Mouse (Mus musculus) gastrocnemius, adult 2 months (tissue): ENCODE data around the gene Asl. TPM values are rescaled to one million over a fixed set of nuclear protein-coding genes. Genes with fewer than 3 reads are reported as not detected.

Experiments
- DNase-seq: peaks from one replicate; pipeline ENCODE4 v3.0.0; 2022
- H3K27ac ChIP-seq: fragments of 200-600 bp; 2 replicates; pipeline ENCODE4 v1.8.1; 2022; ENCODE audit warnings: mild to moderate bottlenecking
- H3K4me3 ChIP-seq: fragments of 200-600 bp; 2 replicates; pipeline ENCODE4 v1.8.1; 2022; ENCODE audit warnings: mild to moderate bottlenecking, moderate library complexity
- CTCF ChIP-seq: fragments of 200-600 bp; IDR thresholded peaks from 2 replicates; pipeline ENCODE4 v1.8.1; 2022; ENCODE audit warnings: antibody characterized with exemption, mild to moderate bottlenecking, moderate library complexity
- intact Hi-C: fragments of 180-260 bp; cut with DNase I; formaldehyde crosslinking; loops from one replicate; pipeline ENCODE4 v1.15.1; 2025
- total RNA-seq, 2 experiments: library from RNA; stranded (reverse); gene quantifications; 2 replicates each; pipeline ENCODE4 v1.2.3; 2021

The Asl gene
- total RNA-seq, 2 experiments from 2014 or later = 9.3 to 13.2 TPM

DNA sequence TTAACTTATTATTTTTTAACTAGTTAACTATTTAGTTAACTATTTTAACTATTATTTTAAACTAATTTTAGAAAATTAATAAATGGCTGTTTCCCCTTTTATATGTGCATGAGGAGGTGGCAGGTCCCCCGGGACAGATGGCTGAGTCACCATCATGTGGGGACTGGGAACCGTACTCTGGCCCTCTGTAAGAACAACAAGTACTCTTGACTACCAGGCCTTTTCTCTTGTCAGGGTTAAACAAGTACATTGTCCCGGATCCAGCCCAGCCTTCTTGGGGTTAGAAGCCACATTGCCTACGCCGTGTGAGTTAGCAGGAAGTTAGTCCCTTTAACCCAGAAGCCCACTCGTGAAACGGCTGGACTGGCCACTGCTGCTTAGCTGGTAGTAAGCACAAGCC is 34.1 kb downstream of the Asl start:
- TF ChIP-seq CTCF = no peak
- H3K27ac ChIP-seq = no peak overlapping the region
- no peak for DNase-seq
- intact Hi-C loops = loop anchor here (5.0 kb wide), 1 partner anchor 42 kb away; no protein-coding TSS in a partner anchor
- no peak overlapping the region for H3K4me3 ChIP-seq

DNA sequence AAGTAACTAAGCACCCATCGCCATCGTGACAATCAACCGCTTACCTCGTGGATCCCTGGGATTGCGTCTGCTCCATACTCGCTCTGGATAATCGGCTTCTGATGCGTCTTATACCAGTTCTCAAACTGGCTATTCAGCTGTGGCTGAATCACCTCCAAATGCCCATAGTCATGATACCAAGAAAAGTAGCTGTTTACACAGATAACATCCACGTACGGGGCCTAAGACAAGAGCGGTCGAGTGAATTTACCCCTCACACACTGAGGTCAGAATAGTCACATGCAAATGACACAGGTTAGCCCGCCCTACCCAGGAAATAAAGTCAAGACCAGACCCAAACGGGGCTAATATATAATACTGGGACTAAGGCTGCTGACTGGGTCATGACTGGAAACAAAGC is 35.7 kb downstream of the Asl start:
- TF ChIP-seq CTCF = no peak
- H3K4me3 ChIP-seq = no peak overlapping the region
- no peak overlapping the region for H3K27ac ChIP-seq
- intact Hi-C loops = no loop called here
- DNase-seq = no peak

DNA sequence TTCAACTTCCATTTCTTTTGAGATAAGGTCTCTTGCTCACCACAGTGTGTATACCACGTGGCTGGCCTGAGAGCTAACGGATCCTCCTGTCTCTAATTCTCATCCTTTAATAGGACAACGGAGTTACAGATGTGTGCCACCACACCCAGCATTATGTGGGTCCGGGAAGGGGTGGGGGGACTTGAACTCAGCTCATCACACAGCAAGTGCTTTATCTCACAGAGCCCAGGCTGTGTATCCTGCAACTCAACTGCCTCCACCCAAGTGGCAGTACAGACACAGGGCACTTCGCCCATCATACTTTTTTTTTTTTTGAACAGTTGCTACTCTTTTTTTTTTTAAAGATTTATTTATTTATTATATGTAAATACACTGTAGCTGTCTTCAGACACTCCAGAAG is 37.1 kb downstream of the Asl start:
- Histone ChIP-seq H3K4me3 (no peak overlapping the region), H3K27ac (no peak overlapping the region)
- DNase-seq = no peak
- intact Hi-C loops = no loop called here
- TF ChIP-seq CTCF = no peak

GRCm38 (mm10) chr5:129989376-129989775 is 39.7 kb downstream of the Asl start:
- no peak for TF ChIP-seq CTCF
- H3K4me3 ChIP-seq = no peak overlapping the region
- H3K27ac ChIP-seq = no peak overlapping the region
- DNase-seq = no peak
- intact Hi-C loops = no loop called here

DNA sequence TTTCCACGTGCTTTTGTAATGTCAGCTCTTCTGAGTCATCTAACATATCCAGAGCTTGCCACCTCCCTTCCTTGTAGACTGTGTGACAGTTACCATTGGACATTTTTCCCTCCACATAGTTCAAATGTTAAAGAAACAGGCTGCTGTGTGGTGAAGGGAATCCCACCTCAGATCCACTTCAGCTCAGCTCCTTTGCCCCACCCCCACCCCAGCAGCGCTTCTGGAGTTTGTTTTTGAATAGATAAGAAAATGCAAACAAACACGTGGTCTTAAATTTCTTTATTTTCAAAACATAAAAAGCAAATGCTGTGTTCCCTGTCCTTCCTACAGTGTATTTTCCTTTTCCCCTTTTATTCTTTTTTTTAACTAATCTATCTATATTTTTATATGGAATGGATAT is 48.8 kb downstream of the Asl start:
- Histone ChIP-seq H3K27ac (no peak overlapping the region), H3K4me3 (no peak overlapping the region)
- TF ChIP-seq CTCF = no peak
- intact Hi-C loops = no loop called here
- DNase-seq = no peak

DNA sequence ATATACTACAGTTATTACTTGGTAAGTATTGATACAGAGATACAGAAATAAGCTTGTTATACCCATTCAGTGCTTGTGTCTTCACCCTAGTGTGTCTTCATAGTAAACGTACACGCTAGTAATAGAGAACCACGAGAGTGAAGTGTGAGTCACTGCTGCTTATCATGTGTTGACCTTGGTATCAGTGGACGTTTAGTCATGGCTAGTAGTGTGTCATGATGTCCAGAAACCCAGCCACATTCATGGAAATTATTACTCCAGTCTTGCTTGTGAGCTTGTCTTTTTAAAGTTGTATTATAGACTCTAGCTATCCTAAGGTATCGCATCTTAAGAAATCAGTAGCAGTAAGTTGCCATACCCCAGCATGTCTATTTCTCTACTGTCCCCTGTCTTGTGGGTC is 50.4 kb downstream of the Asl start:
- intact Hi-C loops = no loop called here
- Histone ChIP-seq H3K27ac (no peak overlapping the region), H3K4me3 (no peak overlapping the region)
- TF ChIP-seq CTCF = no peak
- DNase-seq = no peak

DNA sequence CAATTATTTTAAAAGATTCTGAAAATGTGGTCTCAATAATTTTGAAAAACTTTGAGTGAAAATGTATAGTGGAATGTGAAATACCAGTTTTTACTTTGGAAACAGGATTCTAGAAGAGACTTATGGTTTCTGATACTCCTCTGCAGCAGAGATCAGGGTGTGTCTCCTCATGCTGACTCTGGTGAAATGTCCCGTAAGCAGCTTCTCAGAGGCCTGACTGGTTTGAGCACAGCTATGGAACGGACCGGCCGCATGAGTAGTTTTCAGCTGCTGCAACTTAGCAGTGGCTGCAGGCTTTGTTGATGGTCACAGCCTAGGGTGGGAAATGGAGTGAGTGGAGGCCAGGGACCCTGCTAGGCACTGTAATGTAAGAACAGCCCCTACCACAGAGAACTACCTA is 51.3 kb downstream of the Asl start:
- TF ChIP-seq CTCF = no peak
- DNase-seq = no peak
- Histone ChIP-seq H3K4me3 (no peak overlapping the region), H3K27ac (no peak overlapping the region)
- intact Hi-C loops = no loop called here

GRCm38 (mm10) chr5:129974866-129975311 is 54.2 kb downstream of the Asl start:
- H3K27ac ChIP-seq = no peak overlapping the region
- no peak overlapping the region for H3K4me3 ChIP-seq
- no peak for DNase-seq
- TF ChIP-seq CTCF = no peak
- intact Hi-C loops = no loop called here

GRCm38 (mm10) chr5:129974354-129974753 is 54.7 kb downstream of the Asl start:
- H3K27ac ChIP-seq = no peak overlapping the region
- no peak for TF ChIP-seq CTCF
- no peak overlapping the region for H3K4me3 ChIP-seq
- intact Hi-C loops = no loop called here
- DNase-seq = no peak

GRCm38 (mm10) chr5:129971491-129971890 is 57.6 kb downstream of the Asl start:
- intact Hi-C loops = no loop called here
- Histone ChIP-seq H3K4me3 (no peak overlapping the region), H3K27ac (no peak overlapping the region; the same call in 1 of the 2 replicates)
- TF ChIP-seq CTCF = no peak
- no peak for DNase-seq

- no peak overlapping the region for H3K27ac ChIP-seq
- DNase-seq = no peak
- intact Hi-C loops = no loop called here
- H3K4me3 ChIP-seq = no peak overlapping the region
- no peak for TF ChIP-seq CTCF
Measured at GRCm38 (mm10) chr5:129968417-129968816, 60.6 kb downstream of the Asl start.

GRCm38 (mm10) chr5:129966448-129966847 is 62.6 kb downstream of the Asl start:
- TF ChIP-seq CTCF = no peak
- intact Hi-C loops = no loop called here
- no peak for DNase-seq
- peak overlapping the region; percentile 32 for H3K27ac ChIP-seq
- no peak overlapping the region for H3K4me3 ChIP-seq

DNA sequence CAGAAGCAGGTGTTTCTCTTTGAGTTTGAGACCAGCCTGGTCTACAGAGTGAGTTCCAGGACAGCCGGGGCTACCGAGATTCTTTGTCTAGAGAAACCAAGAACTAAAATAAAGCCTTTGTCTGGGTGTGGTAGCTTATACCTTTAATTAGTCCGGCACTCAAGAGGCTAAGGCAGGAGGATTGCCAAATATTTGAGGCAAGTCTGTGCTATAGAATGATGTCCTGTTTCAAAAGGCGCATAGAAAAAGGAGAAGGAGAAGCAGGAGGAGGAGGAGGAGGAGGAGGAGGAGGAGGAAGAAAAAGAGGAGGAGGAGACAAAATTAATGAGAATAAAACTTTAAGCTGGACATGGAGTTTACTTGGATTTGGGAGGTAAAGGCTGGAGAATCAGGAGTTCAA is 65.8 kb downstream of the Asl start:
- intact Hi-C loops = no loop called here
- H3K27ac ChIP-seq = no peak overlapping the region

More for the DNA sequence above, 65.8 kb downstream of the Asl start:
- TF ChIP-seq CTCF = no peak
- no peak overlapping the region for H3K4me3 ChIP-seq
- no peak for DNase-seq

Other genes starting within 250 kb of the Asl start
- 10 to 100 TPM; 13.0 to 15.4 TPM for gene Psph, start 241.8 kb downstream of the Asl start, total RNA-seq
- 10 to 100 TPM in 1 of 2 experiments, 1 to 10 TPM in 1; 6.5 to 11.0 TPM for gene Sumf2, start 182.3 kb downstream of the Asl start, total RNA-seq
- gene Chchd2, start 141.8 kb downstream of the Asl start, total RNA-seq = 100 to 1,000 TPM; 604 to 698 TPM
- under 1 TPM; 0.20 to 0.45 TPM for gene Zbed5, start 133.5 kb downstream of the Asl start, total RNA-seq
- gene Phkg1, start 130.7 kb downstream of the Asl start, total RNA-seq = 100 to 1,000 TPM; 314 to 437 TPM
- not detected for gene Nupr1l, start 120.7 kb downstream of the Asl start, total RNA-seq
- gene Vkorc1l1, start 87.3 kb downstream of the Asl start, total RNA-seq = 10 to 100 TPM; 21.4 to 22.9 TPM
- 1 to 10 TPM; 5.6 to 8.3 TPM for gene Gusb, start 26.2 kb downstream of the Asl start, total RNA-seq
- gene Crcp, start within 50 bp of the Asl start, total RNA-seq = 10 to 100 TPM; 18.7 to 19.3 TPM
- gene Tpst1, start 44.1 kb upstream of the Asl start, total RNA-seq = 1 to 10 TPM; 3.7 to 5.4 TPM
- 1 to 10 TPM; 2.4 to 2.9 TPM for gene Kctd7, start 115.6 kb upstream of the Asl start, total RNA-seq
- 100 to 1,000 TPM in 1 of 2 experiments, 10 to 100 TPM in 1; 90.5 to 140 TPM for gene Rabgef1, start 142.6 kb upstream of the Asl start, total RNA-seq
- gene Tmem248, start 187.8 kb upstream of the Asl start, total RNA-seq = 10 to 100 TPM; 42.9 to 46.7 TPM
- gene Sbds, start 226.3 kb upstream of the Asl start, total RNA-seq = 10 to 100 TPM; 27.5 to 34.5 TPM
- gene Tyw1, start 226.4 kb upstream of the Asl start, total RNA-seq = 1 to 10 TPM; 9.5 TPM